Mouse (Mus musculus): ENCODE data around the gene Slc17a5. TPM values are rescaled to one million over a fixed set of nuclear protein-coding genes. Genes with fewer than 3 reads are reported as not detected.
A peak's percentile ranks its signal among the peaks of the same experiment; 100 is the strongest.

The Slc17a5 gene
- 0.06 and 0.10 TPM in 2 replicates for polyA plus RNA-seq (2012)

DNA sequence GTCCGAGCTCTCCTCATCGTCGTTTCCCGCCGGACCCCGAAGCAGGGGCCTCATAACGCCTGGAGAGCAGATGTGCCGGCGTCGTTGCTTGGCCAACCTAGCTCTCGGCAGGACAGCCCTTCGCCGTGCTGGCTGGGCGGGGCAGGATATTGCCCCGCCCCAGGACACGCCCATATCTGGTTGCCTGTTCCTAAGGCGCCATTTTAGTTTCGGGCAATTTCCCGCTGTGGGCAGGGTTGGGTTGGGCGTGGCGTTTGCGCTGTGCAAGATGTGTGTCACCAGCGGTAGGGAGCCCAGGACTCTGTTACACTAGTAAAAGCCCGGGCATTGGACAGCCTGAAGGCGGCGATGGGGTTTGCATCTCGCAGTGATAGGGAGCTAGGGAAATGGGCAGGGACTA is at the start of gene Slc17a5:
Gene Slc17a5, minus strand, starts transcription at position 128 of the 400 bp plus-strand sequence.
- Histone ChIP-seq H3K4me1 (ENCODE audit: control insufficient read depth) (peaks cover 37% of the 10 kb centered on the region), H3K9me3 (ENCODE audit: control insufficient read depth, low read length) (no peaks in the 10 kb centered on the region), H3K27me3 (ENCODE audit: control insufficient read depth) (no peaks in the 10 kb centered on the region), H3K4me3 (replicated peaks) (peak within 1 kb of the TSS; percentile 74), H3K36me3 (ENCODE audit: control insufficient read depth) (peaks cover 3% of the 10 kb centered on the region)
- TF ChIP-seq TAL1 (IDR thresholded peaks at IDR 0.05; ENCODE audit: low read length) (no peak), GATA1 (IDR thresholded peaks at IDR 0.05; ENCODE audit: low read length) (no peak)

DNA sequence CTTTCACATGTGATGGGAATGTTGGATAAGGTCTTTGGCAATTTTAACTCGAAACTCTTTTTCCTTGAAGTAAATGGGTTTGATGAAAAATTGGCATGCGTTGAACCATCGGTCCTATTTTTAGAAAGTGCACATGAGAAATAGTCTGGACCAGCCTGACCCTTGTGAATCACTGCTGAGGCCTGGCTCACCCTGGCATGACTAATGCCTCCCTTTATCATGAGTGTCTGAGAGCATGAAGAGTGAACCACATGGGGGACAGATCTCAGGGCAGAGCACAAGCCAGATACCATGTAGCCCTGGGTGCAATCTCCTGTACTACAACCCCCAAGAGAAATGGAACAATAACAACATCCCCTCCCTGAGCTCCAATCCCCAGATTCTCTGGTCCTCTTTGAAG is 46.1 kb upstream of the Slc17a5 start:
- H3K27me3 ChIP-seq (ENCODE audit: control insufficient read depth): no peaks in the 10 kb centered on the region
- H3K4me3 ChIP-seq (replicated peaks): no peak overlapping the region
- TF ChIP-seq GATA1 (IDR thresholded peaks at IDR 0.05; ENCODE audit: low read length) (no peak), TAL1 (IDR thresholded peaks at IDR 0.05; ENCODE audit: low read length) (no peak)
- no peaks in the 10 kb centered on the region for H3K4me1 ChIP-seq (ENCODE audit: control insufficient read depth)
- no peaks in the 10 kb centered on the region for H3K36me3 ChIP-seq (ENCODE audit: control insufficient read depth)
- H3K9me3 ChIP-seq (ENCODE audit: control insufficient read depth, low read length): no peaks in the 10 kb centered on the region

DNA sequence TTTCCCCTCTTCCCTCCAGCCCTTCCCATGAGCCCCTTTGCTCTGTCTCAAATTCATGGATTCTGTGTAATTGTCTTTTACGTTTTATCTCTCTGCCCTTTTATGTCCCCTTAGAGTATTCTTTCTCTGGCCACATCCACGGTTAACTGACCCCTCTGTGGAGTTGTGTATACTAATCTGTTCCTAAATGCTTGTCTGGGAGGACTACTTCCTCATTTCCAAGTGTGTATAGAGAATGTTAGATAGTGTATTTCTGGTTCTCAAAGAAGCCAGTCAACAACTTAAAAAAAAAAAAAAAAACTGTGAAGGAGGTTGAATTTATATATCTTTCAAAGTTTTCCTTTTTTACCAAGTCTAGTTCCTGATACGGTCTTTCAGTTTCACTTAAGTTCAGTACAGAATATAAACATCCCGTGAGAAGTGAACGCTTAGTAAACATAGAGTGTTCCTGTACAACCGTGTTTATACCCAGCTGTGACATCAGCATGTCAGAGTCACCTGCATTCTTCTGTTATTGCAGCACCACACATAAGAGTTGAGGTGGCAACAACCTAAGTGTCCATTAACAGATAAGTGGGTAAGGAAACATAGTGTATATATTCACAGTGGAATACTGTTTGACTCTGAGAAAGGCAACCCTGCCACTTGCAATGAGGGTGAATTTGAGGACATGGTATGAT is 44.1 kb upstream of the Slc17a5 start:
- Histone ChIP-seq H3K27me3 (ENCODE audit: control insufficient read depth) (no peaks in the 10 kb centered on the region), H3K4me1 (ENCODE audit: control insufficient read depth) (no peaks in the 10 kb centered on the region), H3K36me3 (ENCODE audit: control insufficient read depth) (no peaks in the 10 kb centered on the region), H3K9me3 (ENCODE audit: control insufficient read depth, low read length) (no peaks in the 10 kb centered on the region), H3K4me3 (replicated peaks) (no peak overlapping the region)
- TF ChIP-seq GATA1 (IDR thresholded peaks at IDR 0.05; ENCODE audit: low read length) (no peak), TAL1 (IDR thresholded peaks at IDR 0.05; ENCODE audit: low read length) (no peak)

DNA sequence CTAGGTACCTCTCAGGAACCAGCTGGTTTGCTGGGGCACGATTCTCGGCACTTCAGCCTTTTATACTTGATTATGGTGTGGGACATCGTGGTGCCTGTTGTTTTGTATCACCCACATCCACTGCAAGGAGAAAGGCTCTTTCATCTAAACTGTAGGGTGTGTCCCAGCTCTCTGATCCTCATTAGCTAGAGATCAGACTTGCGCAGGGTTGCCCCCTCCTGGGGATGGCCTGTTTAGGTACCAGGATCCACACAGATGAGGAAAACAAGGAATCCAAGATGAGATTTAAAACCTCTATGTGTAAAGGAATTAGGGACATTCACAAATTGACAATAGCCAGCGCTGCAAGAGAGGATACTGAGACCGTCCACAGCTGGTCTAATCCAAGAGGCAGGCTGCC is 42.1 kb upstream of the Slc17a5 start:
- TF ChIP-seq GATA1 (IDR thresholded peaks at IDR 0.05; ENCODE audit: low read length): no peak
- no peak for TF ChIP-seq TAL1 (IDR thresholded peaks at IDR 0.05; ENCODE audit: low read length)

DNA sequence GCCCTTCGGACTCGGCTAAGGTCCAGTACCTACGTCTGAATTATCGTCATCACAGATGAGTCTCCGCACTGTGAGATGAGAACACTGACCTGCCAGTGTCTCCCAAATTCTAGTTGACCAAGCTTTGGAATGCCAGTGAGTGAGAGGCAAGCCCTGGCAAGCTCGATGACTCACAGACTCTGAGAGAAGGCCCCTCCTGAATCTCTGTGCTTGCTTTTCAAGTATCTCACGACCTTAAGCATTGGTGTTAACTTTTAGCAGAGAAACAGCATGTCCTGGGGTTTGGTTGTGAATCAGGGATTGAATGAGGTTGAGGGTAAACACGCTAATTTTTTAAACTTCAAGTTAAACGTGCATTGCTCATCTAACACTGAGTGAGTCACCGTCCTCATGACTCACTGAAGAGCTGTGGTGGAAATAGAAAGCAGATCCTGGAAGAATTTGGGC is 35.5 kb upstream of the Slc17a5 start:
- no peaks in the 10 kb centered on the region for H3K9me3 ChIP-seq (ENCODE audit: control insufficient read depth, low read length)
- no peak overlapping the region for H3K4me3 ChIP-seq (replicated peaks)
- H3K4me1 ChIP-seq (ENCODE audit: control insufficient read depth): no peaks in the 10 kb centered on the region
- TF ChIP-seq TAL1 (IDR thresholded peaks at IDR 0.05; ENCODE audit: low read length) (no peak), GATA1 (IDR thresholded peaks at IDR 0.05; ENCODE audit: low read length) (no peak)
- no peaks in the 10 kb centered on the region for H3K27me3 ChIP-seq (ENCODE audit: control insufficient read depth)
- no peaks in the 10 kb centered on the region for H3K36me3 ChIP-seq (ENCODE audit: control insufficient read depth)

More for the DNA sequence above, 42.1 kb upstream of the Slc17a5 start:
- Histone ChIP-seq H3K27me3 (ENCODE audit: control insufficient read depth) (no peaks in the 10 kb centered on the region), H3K4me3 (replicated peaks) (no peak overlapping the region), H3K36me3 (ENCODE audit: control insufficient read depth) (no peaks in the 10 kb centered on the region), H3K9me3 (ENCODE audit: control insufficient read depth, low read length) (no peaks in the 10 kb centered on the region), H3K4me1 (ENCODE audit: control insufficient read depth) (no peaks in the 10 kb centered on the region)

DNA sequence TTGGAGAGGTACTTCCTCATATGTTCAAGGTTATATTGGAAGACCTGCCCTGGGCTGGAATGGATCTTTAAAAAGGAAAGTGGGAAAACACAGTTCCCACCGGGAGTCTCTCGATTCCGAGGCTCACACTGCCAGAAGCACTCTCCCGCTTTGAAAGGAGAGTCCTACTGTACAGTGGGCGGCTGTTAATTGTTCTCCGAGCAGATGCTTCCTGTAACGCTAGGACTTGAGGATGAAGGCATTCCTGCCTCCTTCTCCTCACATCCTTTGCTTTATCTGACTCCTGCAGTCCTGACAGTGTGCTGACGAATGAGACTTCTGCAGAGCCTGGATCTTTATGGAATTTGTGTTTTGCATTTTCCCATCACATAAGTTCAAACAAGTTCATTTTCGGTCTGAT is 31.4 kb upstream of the Slc17a5 start:
- Histone ChIP-seq H3K27me3 (ENCODE audit: control insufficient read depth) (peaks cover 31% of the 10 kb centered on the region), H3K4me3 (replicated peaks) (no peak overlapping the region), H3K9me3 (ENCODE audit: control insufficient read depth, low read length) (no peaks in the 10 kb centered on the region), H3K4me1 (ENCODE audit: control insufficient read depth) (no peaks in the 10 kb centered on the region; the same call in 1 of the 2 replicates), H3K36me3 (ENCODE audit: control insufficient read depth) (no peaks in the 10 kb centered on the region)
- TF ChIP-seq TAL1 (IDR thresholded peaks at IDR 0.05; ENCODE audit: low read length) (no peak), GATA1 (IDR thresholded peaks at IDR 0.05; ENCODE audit: low read length) (no peak)

DNA sequence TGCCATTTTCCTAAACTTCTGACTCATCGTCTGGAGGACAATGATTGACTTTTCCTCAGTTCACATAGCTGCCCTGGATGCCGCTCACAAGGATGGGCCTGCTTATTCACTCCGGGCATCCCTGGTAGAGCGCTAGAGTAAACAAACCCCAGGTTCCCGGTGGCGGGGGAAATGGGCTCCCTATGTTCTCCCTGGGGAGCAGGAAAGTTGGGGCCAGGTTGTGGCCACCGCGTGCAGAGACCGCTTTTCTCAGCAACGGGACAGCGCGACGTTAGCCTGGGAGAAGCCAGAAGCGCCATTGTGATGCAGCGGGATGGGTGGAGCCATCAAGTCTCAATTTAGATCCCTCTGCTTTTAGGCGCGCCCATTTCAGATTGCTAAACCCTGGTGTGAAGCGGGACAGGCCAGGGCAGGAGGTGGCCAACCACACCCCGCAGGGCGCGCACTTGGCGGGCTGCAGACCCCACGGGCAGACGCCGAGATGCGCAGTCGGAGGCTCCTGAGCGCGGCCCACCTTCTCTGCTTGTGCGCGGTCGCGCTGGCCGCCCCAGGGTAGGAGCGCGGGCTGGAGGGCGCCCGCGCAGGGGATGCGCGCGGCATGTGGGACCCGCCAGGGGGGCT is 27.7 kb upstream of the Slc17a5 start, which contains the start of gene Cd109:
Gene Cd109, plus strand, starts transcription at position 146 of the 621 bp plus-strand sequence.
- Histone ChIP-seq H3K4me3 (replicated peaks) (peak within 1 kb of the TSS; percentile 18), H3K36me3 (ENCODE audit: control insufficient read depth) (no peaks in the 10 kb centered on the region), H3K9me3 (ENCODE audit: control insufficient read depth, low read length) (no peaks in the 10 kb centered on the region), H3K27me3 (ENCODE audit: control insufficient read depth) (peaks cover 39% of the 10 kb centered on the region), H3K4me1 (ENCODE audit: control insufficient read depth) (no peaks in the 10 kb centered on the region; the same call in 1 of the 2 replicates)
- TF ChIP-seq TAL1 (IDR thresholded peaks at IDR 0.05; ENCODE audit: low read length): no peak
- TF ChIP-seq GATA1 (IDR thresholded peaks at IDR 0.05; ENCODE audit: low read length): no peak

DNA sequence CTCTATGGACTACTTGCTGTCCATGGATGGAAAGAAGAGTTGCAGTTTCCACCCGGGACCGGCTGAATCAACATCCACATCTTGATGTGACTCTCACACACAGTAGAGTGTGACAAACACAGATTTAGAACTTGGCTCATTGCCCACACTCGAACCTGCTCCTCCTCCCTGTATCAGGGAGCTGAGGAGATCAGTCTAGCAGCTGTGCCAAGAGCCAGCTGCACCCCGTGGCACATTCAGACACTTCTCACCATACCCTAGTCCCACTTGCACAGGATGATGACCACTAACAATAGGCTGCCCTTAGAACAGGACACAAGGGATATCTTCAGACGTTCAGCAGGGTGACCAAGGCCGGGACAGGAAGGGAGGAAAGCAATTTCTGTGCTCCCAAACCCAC is 26.4 kb upstream of the Slc17a5 start:
- H3K36me3 ChIP-seq (ENCODE audit: control insufficient read depth): no peaks in the 10 kb centered on the region
- H3K9me3 ChIP-seq (ENCODE audit: control insufficient read depth, low read length): no peaks in the 10 kb centered on the region
- no peaks in the 10 kb centered on the region; the same call in 1 of the 2 replicates for H3K4me1 ChIP-seq (ENCODE audit: control insufficient read depth)
- peaks cover 39% of the 10 kb centered on the region for H3K27me3 ChIP-seq (ENCODE audit: control insufficient read depth)
- H3K4me3 ChIP-seq (replicated peaks): no peak overlapping the region
- TF ChIP-seq GATA1 (IDR thresholded peaks at IDR 0.05; ENCODE audit: low read length): no peak
- TF ChIP-seq TAL1 (IDR thresholded peaks at IDR 0.05; ENCODE audit: low read length): no peak

DNA sequence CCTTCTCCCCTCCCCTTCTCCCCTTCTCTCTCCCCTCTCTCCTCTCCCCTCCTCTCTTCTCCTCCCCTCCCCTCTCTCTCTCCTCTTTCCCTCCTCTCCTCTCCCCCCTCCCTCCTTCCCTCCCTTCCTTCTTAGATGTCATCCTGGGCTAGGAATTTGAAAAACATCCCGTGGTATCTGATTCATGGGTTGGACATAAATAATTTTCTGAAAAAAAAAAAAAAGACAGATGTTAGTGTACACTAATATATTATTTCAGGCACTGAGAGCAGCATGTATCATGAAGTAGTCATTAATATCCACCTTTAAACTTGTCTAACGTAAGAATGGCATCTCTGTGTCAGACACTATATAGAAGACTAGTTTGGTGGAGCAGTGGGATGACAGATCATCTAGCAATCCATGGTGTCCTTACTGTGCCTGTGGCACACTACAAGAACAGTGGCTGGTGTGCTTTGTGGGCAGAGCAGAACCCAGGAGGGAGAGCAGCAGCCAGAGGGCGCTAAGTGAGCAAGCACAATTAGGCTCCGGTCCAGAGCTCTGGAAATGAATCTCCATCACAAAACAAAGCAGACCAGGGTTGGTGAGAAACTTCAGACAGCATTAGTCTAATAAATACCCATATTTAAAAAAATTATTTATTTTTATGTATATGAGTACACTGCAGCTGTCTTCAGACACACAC is 13.3 kb upstream of the Slc17a5 start:
- no peaks in the 10 kb centered on the region for H3K27me3 ChIP-seq (ENCODE audit: control insufficient read depth)
- no peak for TF ChIP-seq GATA1 (IDR thresholded peaks at IDR 0.05; ENCODE audit: low read length)
- no peaks in the 10 kb centered on the region for H3K9me3 ChIP-seq (ENCODE audit: control insufficient read depth, low read length)
- H3K4me1 ChIP-seq (ENCODE audit: control insufficient read depth): no peaks in the 10 kb centered on the region
- H3K4me3 ChIP-seq (replicated peaks): no peak overlapping the region
- no peaks in the 10 kb centered on the region for H3K36me3 ChIP-seq (ENCODE audit: control insufficient read depth)

Data from erythroblast, embryonic 14.5 days (primary cell).